In the genomic region with DNA sequence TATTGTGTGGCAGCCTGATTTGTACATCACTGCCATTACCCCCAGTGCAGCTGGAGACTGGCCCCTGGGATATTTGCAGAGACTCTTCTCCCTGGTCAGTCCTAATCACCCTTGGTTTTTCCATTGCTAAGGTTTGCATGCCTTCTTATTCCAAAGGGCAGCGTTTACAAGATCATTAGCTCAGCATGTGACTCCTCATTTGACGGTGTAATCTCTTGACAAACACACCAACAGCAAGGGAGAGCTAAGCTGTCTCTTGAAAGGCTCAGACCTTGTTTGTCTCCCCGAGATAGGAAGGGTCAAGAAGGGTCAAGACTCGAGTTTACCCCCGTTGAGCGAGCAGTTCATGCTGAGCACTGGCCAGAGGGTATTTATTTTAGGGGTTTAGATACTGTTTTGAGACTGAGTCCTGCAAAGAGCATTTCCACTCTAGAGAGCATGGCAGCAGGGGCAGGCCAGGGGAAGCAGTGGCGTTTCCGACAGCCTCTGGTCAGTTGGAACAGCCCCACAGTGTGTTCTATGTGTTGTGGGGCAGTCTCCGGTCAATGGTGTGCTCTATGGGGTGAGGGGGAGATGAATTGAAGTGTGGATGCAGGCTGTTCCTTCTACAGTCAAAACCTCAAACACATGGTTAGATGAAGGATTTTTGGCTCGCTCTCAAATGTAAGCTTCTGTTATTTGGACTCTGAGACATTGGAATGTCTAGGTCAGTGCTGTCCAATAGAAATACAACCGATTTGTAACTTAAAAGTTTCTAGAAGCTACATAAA, we compare ENCODE assay signal across 14 mouse cellular contexts.
DNase-seq lines count a peak whose midpoint lies in the region; ATAC-seq and TF ChIP-seq lines count a peak whose summit lies in the region.
"Had no signal": no experiment of that assay in that cellular context is flagged by ENCODE, and none has a peak within 500 bp of the region (broad histone marks: within the 10 kb centered on the region; RNA-seq: fewer than 3 reads in every experiment).

No protein-coding gene starts in this region.

- H3K9ac ChIP-seq in heart, postnatal 0 days (replicated peaks; ENCODE audit: low read depth, low read length): no peak overlapping the region
- H3K9ac ChIP-seq in lung, postnatal 0 days (replicated peaks; ENCODE audit: low read depth): no peak overlapping the region
- H3K9ac ChIP-seq in neural tube, embryonic 15.5 days (replicated peaks): no peak overlapping the region
- H3K9ac ChIP-seq: heart, embryonic 15.5 days had no signal

- H3K9me3 ChIP-seq in heart, postnatal 0 days (replicated peaks; ENCODE audit: control insufficient read depth, low read length): no peaks in the 10 kb centered on the region
- H3K9me3 ChIP-seq in lung, postnatal 0 days (ENCODE audit: low read length): no peaks in the 10 kb centered on the region
- no peaks in the 10 kb centered on the region for H3K9me3 ChIP-seq in neural tube, embryonic 15.5 days (replicated peaks)
- H3K9me3 ChIP-seq: heart, embryonic 15.5 days had no signal

- no peak overlapping the region for H3K4me2 ChIP-seq in heart, postnatal 0 days (ENCODE audit: low read depth, low read length)
- H3K4me2 ChIP-seq in lung, postnatal 0 days (replicated peaks; ENCODE audit: low read depth, low read length): no peak overlapping the region
- H3K4me2 ChIP-seq in neural tube, embryonic 15.5 days: no peak overlapping the region
- H3K4me2 ChIP-seq: heart, embryonic 15.5 days had no signal

- 0 out of 2 replicates have a peak overlapping the region, but pooled peaks have one; percentile 7 for H3K27ac ChIP-seq in heart, postnatal 0 days (ENCODE audit: low read depth)
- H3K27ac ChIP-seq in lung, postnatal 0 days (ENCODE audit: low read length): no peak overlapping the region
- no peak overlapping the region for H3K27ac ChIP-seq in neural tube, embryonic 15.5 days (replicated peaks)
- H3K27ac ChIP-seq: heart, embryonic 15.5 days; hindbrain, postnatal 0 days had no signal

- ATAC-seq in heart, postnatal 0 days (ENCODE audit: insufficient read depth, low read depth): no peak
- ATAC-seq in lung, postnatal 0 days: no peak
- no peak for ATAC-seq in neural tube, embryonic 15.5 days (ENCODE audit: low FRiP score)
- ATAC-seq: forebrain, embryonic 16.5 days; hindbrain, postnatal 0 days had no signal

- H3K27me3 ChIP-seq in heart, postnatal 0 days (ENCODE audit: control insufficient read depth, insufficient read depth, low read length): no peaks in the 10 kb centered on the region
- H3K27me3 ChIP-seq in lung, postnatal 0 days (replicated peaks; ENCODE audit: insufficient read depth, low read length): no peaks in the 10 kb centered on the region
- 0 out of 2 replicates have a peak, but pooled peaks cover 2% of the 10 kb centered on the region for H3K27me3 ChIP-seq in neural tube, embryonic 15.5 days (replicated peaks)
- H3K27me3 ChIP-seq: heart, embryonic 15.5 days had no signal

- no peaks in the 10 kb centered on the region for H3K36me3 ChIP-seq in heart, postnatal 0 days (replicated peaks; ENCODE audit: control insufficient read depth, insufficient read depth, low read length)
- H3K36me3 ChIP-seq in lung, postnatal 0 days (ENCODE audit: insufficient read depth, low read length): no peaks in the 10 kb centered on the region
- no peaks in the 10 kb centered on the region for H3K36me3 ChIP-seq in neural tube, embryonic 15.5 days
- H3K36me3 ChIP-seq: heart, embryonic 15.5 days had no signal

- TF ChIP-seq EP300 in heart, postnatal 0 days (IDR thresholded peaks at IDR 0.05; ENCODE audit: low read depth): no peak
- TF ChIP-seq EP300 in lung, postnatal 0 days (IDR thresholded peaks at IDR 0.05): no peak

- 32% methylated on average over 11 of the region's 11 CpGs for WGBS in heart, postnatal 0 days
- 13% methylated on average over 11 of the region's 11 CpGs for WGBS in lung, postnatal 0 days
- WGBS in neural tube, embryonic 15.5 days: 31% methylated on average over 11 of the region's 11 CpGs

- H3K4me1 ChIP-seq in heart, postnatal 0 days (ENCODE audit: control insufficient read depth, insufficient read depth): peaks cover 38% of the 10 kb centered on the region
- H3K4me1 ChIP-seq in lung, postnatal 0 days (ENCODE audit: insufficient read depth, low read depth, low read length): no peaks in the 10 kb centered on the region; the same call in 1 of the 2 replicates
- peaks cover 14% of the 10 kb centered on the region for H3K4me1 ChIP-seq in neural tube, embryonic 15.5 days

- no peak for DNase-seq in heart, postnatal 0 days (ENCODE audit: low spot score)
- DNase-seq in heart, adult 9 months (ENCODE audit: low spot score in 2 of 2): no peak
- peak; percentile 50 for DNase-seq in lung, postnatal 0 days (ENCODE audit: low spot score)
- no peak for DNase-seq in lung, postnatal 14 days
- peak; percentile 68 to 77 for DNase-seq in kidney, adult 8-10 months
- no peak for DNase-seq in spleen, postnatal 36 days (ENCODE audit: low spot score in 2 of 2)
- DNase-seq: cerebellum, adult 11 months; cerebellum, postnatal 36 days; gastrocnemius, postnatal 10 days; thymus, adult 18-20 months had no signal

- TF ChIP-seq CTCF in heart, postnatal 0 days (IDR thresholded peaks at IDR 0.05; ENCODE audit: low read depth): no peak
- no peak for TF ChIP-seq CTCF in lung, postnatal 0 days (IDR thresholded peaks at IDR 0.05)

- no peak overlapping the region for H3K4me3 ChIP-seq in heart, postnatal 0 days (ENCODE audit: low read depth, low read length)
- H3K4me3 ChIP-seq in lung, postnatal 0 days (ENCODE audit: low read depth, low read length): no peak overlapping the region
- no peak overlapping the region for H3K4me3 ChIP-seq in neural tube, embryonic 15.5 days (replicated peaks)
- H3K4me3 ChIP-seq: heart, embryonic 15.5 days had no signal

Comparison
In these comparisons a context has a peak if more than half of its experiments do, and no peak if none do; other contexts are left out.
1. DNase-seq: peak in lung, postnatal 0 days (single experiment) and kidney, adult 8-10 months (2 of 2); none in heart, postnatal 0 days (single experiment), heart, adult 9 months (0 of 2), lung, postnatal 14 days (single experiment) and spleen, postnatal 36 days (0 of 2).